Mouse (Mus musculus) small intestine, adult 2 months (tissue): ENCODE data around the gene Mypop. TPM values are rescaled to one million over a fixed set of nuclear protein-coding genes. Genes with fewer than 3 reads are reported as not detected.

Experiments used
- H3K27ac ChIP-seq: fragments of 200-500 bp; 2 replicates; pipeline ENCODE4 v1.5.1; 2012; ENCODE audit warnings: low read depth, low read length, control low read depth, inconsistent platforms; ENCODE audit not compliant: insufficient read depth
- H3K27me3 ChIP-seq: fragments of 200-500 bp; 2 replicates; pipeline ENCODE4 v1.6.1; 2012; ENCODE audit warnings: mild to moderate bottlenecking, moderate library complexity, low read length, inconsistent platforms; ENCODE audit not compliant: control insufficient read depth, insufficient read depth
- H3K36me3 ChIP-seq: fragments of 200-500 bp; 2 replicates; pipeline ENCODE4 v1.6.1; 2012; ENCODE audit warnings: mild to moderate bottlenecking, low read length, control low read depth, inconsistent platforms; ENCODE audit not compliant: control insufficient read depth, insufficient read depth
- H3K4me1 ChIP-seq: fragments of 200-500 bp; 2 replicates; pipeline ENCODE4 v1.6.1; 2012; ENCODE audit warnings: low read length, inconsistent platforms, mixed read lengths; ENCODE audit not compliant: control insufficient read depth, insufficient read depth, insufficient read length
- H3K4me3 ChIP-seq: fragments of 200-500 bp; 2 replicates; pipeline ENCODE4 v1.5.1; 2012; ENCODE audit warnings: low read depth, mild to moderate bottlenecking, control low read depth, inconsistent platforms, low read length, moderate library complexity
- CTCF ChIP-seq: fragments of 200-500 bp; IDR thresholded peaks from 2 replicates; pipeline ENCODE4 v1.5.1; 2012; ENCODE audit warnings: low read depth, mild to moderate bottlenecking, control low read depth, inconsistent platforms, low read length, moderate library complexity, mixed read lengths; ENCODE audit not compliant: insufficient replicate concordance, insufficient read length; ENCODE audit errors: extremely low read depth
- POLR2A ChIP-seq: fragments of 200-500 bp; IDR thresholded peaks from 2 replicates; pipeline ENCODE4 v1.6.1; 2012; ENCODE audit warnings: low read depth, mild to moderate bottlenecking, control low read depth, inconsistent platforms, low read length, moderate library complexity
- WGBS: fragments of 180-500 bp; shearing (Covaris S2); methylation state at CpG from one replicate; pipeline ENCODE4 v1.1.7; 2018; 5-methylcytosine and 5-hydroxymethylcytosine counted together
- polyA plus RNA-seq: library from polyadenylated mRNA; depleted of rRNA; stranded (reverse); fragments of >200 nt; gene quantifications from 2 replicates; pipeline ENCODE4 v1.2.3, GENCODE M21; 2012

The Mypop gene
- polyA plus RNA-seq, 1 experiment, result 2.3 TPM

DNA sequence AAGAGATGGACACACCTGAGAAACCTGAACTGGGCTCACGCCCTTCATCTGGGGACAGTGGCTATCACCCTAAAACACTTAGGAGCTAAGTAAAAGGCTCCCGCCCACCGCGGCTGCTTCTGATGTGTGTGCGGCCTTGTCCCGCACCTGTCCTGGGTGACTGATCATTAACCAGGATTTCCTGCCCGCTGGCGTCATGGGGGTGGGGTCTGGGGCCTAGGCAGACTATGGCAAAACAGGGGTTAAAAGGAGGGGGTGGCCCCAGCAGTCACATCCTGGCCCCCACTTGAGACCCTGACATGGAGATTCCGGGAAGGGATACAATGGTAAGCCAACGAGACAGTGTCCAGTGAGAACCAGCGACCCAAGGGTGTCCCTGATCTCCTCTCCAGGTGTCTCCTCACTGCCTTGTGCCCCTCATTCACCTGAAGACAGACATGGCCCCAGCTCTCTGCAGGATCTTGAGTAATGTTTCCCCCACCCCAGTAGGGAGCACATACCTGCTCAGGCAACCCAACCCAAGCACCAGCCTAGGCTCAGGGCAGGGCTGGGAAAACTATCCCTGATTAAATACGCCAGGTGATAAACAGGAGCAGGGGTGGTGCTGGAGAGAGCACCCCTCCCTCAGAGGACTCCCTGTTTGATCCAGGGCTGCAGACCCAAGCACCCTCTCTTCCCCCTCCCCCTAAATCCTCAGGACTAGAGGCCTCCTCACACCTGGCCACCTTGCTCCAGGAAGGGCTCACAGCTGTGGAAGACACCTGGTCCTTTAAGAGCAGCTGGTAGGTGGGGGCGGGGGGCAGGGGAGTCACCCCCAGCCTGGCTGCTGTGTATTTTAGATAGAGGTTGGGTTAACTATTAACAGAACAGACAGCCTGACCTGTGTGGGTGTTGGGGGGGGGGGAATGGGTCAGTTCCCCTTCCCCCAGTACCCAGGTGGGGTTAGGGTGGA is 16.3 kb downstream of the Mypop start:
- Histone ChIP-seq H3K4me1 (peaks cover 32% of the 10 kb centered on the region), H3K27me3 (no peaks in the 10 kb centered on the region; the same call in 1 of the 2 replicates), H3K4me3 (0 out of 2 replicates have a peak overlapping the region, but pooled peaks have one; percentile 1), H3K36me3 (peaks cover 7% of the 10 kb centered on the region; the same call in 1 of the 2 replicates), H3K27ac (peak overlapping the region; percentile 75)
- 15% methylated on average over 13 of the region's 13 CpGs for WGBS
- no peak for TF ChIP-seq POLR2A
- no peak for TF ChIP-seq CTCF

DNA sequence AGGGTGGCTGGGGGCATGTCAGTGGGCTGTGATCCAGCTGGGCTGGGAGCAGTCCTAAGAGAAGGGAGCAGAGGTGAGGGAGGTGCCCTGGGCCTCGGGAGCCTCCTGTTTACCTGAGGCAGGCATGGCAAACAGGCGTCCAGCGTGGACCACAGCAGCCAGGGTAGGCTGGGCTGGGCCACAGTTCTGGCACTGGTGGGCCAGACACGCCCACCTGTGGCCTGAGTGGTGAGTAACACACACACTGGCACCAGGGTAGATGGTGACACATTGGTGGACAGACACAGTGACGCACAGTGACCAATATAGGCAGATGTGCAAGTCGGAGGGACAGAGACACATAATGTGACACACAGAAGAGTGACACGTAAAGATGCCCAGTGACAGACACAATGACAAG is 19.5 kb downstream of the Mypop start:
- Histone ChIP-seq H3K27ac (no peak overlapping the region), H3K36me3 (peaks cover 4% of the 10 kb centered on the region; the same call in 1 of the 2 replicates), H3K4me3 (no peak overlapping the region), H3K27me3 (no peaks in the 10 kb centered on the region; the same call in 1 of the 2 replicates), H3K4me1 (peaks cover 20% of the 10 kb centered on the region)
- no peak for TF ChIP-seq POLR2A
- 56% methylated on average over 7 of the region's 7 CpGs for WGBS

DNA sequence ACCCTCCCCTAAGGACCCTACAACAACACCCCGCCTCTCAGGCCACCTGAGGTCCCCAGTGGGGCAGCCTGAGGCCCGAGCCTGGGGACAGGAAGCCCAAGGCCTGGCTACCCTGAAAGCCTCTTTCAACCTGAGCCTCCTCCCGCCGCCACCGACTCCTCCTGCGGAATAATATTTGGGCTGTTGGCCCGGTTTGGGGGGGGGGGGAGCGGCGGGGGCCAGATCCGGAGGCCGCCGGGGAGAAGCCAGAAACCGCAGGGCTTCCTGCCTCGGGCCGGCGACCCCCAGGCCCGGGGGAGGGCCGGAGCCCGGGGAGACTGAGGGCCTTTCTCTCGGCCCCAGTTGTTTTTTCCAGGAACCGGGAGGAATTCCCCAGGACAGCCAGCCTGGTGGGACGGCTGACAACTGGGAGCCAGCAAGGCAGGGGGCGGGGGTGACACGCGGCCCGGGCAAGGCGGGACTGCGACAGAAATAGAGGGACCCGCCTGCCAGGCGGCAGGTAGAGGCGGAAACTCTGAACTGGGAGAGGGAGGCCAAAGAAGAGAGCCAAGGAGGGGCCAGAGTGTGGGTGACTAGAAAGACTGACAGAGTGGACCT is 21.1 kb downstream of the Mypop start:
- H3K4me1 ChIP-seq, result peaks cover 13% of the 10 kb centered on the region
- 2% methylated on average over 29 of the region's 31 CpGs for WGBS
- no peaks in the 10 kb centered on the region for H3K36me3 ChIP-seq
- no peak for TF ChIP-seq POLR2A
- no peak for TF ChIP-seq CTCF
- H3K4me3 ChIP-seq, result peak overlapping the region; percentile 36
- H3K27me3 ChIP-seq, result no peaks in the 10 kb centered on the region; the same call in 1 of the 2 replicates
- H3K27ac ChIP-seq, result no peak overlapping the region

DNA sequence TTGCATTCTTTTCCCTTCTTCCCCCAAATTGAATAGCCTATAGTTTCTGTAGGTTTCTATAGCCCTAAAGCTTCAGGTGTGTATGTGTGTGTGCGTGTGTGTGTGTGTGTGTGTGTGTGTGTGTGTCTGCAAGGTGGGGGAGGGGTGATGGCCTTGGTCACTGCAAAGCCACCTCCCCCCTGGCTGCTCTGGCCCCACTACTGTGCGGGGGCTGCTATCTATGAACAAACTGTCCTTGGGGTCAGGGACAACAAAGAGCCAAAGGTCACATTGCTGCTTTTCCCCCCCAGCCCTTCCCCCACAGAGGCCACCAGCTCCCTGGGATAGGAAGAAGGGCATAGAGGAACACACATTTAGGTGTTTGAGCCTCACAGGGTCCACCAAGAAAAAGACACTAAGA is 21.8 kb downstream of the Mypop start:
- TF ChIP-seq POLR2A (no peak), CTCF (no peak)
- peaks cover 13% of the 10 kb centered on the region for H3K4me1 ChIP-seq
- 19% methylated on average over 2 of the region's 2 CpGs for WGBS

DNA sequence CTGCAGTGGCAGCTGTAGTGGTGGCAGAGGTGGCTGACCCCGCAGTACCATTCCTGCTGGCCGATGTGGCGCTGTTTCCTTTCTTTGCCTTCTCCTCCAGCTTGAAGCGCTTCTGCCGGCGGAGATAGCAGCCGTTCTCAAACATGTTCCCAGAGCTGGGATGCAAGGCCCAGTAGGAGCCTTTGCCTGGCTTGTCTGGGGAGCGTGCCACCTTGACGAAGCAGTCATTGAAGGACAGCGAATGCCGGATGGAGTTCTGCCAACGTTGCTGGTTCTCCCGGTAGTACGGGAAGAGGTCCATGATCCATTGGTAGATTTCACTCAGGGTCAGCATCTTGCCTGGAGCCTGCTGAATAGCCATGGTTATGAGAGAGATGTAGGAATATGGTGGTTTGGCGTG is 23.4 kb downstream of the Mypop start:
- Histone ChIP-seq H3K27ac (no peak overlapping the region), H3K4me1 (peaks cover 13% of the 10 kb centered on the region), H3K36me3 (no peaks in the 10 kb centered on the region), H3K27me3 (no peaks in the 10 kb centered on the region; the same call in 1 of the 2 replicates), H3K4me3 (no peak overlapping the region)
- 83% methylated on average over 15 of the region's 15 CpGs for WGBS
- TF ChIP-seq POLR2A (no peak), CTCF (no peak)

More for the DNA sequence above, 21.8 kb downstream of the Mypop start:
- Histone ChIP-seq H3K4me3 (no peak overlapping the region), H3K36me3 (no peaks in the 10 kb centered on the region), H3K27me3 (no peaks in the 10 kb centered on the region; the same call in 1 of the 2 replicates), H3K27ac (no peak overlapping the region)

DNA sequence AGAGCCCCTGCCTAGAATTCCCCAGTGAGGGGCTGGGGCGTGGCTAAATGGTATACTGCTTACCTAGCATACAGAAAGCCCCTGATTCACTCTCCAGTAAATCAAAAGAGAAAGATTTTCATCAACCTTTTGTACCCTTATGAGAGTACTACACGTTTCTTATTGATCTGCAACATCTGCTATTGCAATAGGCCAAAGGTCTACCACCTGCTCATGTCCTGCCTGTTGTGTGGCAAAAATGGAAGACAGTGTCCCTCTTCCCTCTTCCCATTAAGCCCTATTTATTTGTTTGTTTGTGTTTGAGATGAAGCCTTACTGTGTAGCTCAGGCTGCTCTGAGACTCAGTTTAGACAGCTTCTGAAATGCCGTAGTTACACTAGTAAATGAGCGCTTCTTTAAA is 25.0 kb downstream of the Mypop start:
- peaks cover 11% of the 10 kb centered on the region for H3K4me1 ChIP-seq
- H3K27me3 ChIP-seq, result no peaks in the 10 kb centered on the region; the same call in 1 of the 2 replicates
- 72% methylated on average over 4 of the region's 4 CpGs for WGBS
- H3K36me3 ChIP-seq, result no peaks in the 10 kb centered on the region
- TF ChIP-seq POLR2A, result no peak
- TF ChIP-seq CTCF, result no peak
- no peak overlapping the region for H3K4me3 ChIP-seq
- H3K27ac ChIP-seq, result no peak overlapping the region

DNA sequence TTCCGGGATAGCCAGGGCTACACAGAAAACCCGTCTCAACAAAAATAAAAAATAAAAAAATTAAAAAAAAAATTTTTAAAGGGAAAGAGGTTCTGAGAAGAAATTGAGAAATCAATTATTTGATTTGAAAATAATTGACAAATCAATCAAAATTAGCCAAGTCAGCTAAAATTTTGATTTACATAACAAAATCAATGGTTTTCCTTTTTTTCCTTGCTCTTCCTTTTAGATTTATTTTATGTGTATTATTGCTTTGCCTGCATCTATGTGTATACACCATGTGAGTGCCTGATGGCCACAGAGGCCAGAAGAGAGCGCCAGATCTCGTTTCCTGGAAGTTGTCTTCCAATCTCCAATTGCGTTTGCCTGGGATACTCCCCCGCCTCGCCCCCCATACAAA is 26.9 kb downstream of the Mypop start:
- TF ChIP-seq CTCF, result no peak
- no peak for TF ChIP-seq POLR2A
- Histone ChIP-seq H3K36me3 (no peaks in the 10 kb centered on the region), H3K27me3 (no peaks in the 10 kb centered on the region), H3K4me3 (no peak overlapping the region), H3K4me1 (peaks cover 3% of the 10 kb centered on the region), H3K27ac (no peak overlapping the region)
- 85% methylated on average over 7 of the region's 7 CpGs for WGBS
